Mouse (Mus musculus) neural tube, embryonic 15.5 days (tissue): ENCODE data around the gene Cinp. TPM values are rescaled to one million over a fixed set of nuclear protein-coding genes. Genes with fewer than 3 reads are reported as not detected.

Source experiments
- ATAC-seq: fragments of 200-750 bp; cut with Nextera tagmentation; 2 replicates; pipeline ENCODE4 v1.8.0; 2017; ENCODE audit warnings: mild to moderate bottlenecking, moderate TSS enrichment, moderate library complexity; ENCODE audit not compliant: low FRiP score
- H3K27ac ChIP-seq: fragments of 300-500 bp; sonication (generic); replicated peaks from 2 replicates; pipeline ENCODE4 v1.5.1; 2015; ENCODE audit warnings: mild to moderate bottlenecking, inconsistent platforms
- H3K27me3 ChIP-seq: fragments of 300-500 bp; sonication (generic); replicated peaks from 2 replicates; pipeline ENCODE4 v1.6.1; 2015; ENCODE audit warnings: inconsistent platforms
- H3K36me3 ChIP-seq: fragments of 300-500 bp; sonication (generic); 2 replicates; pipeline ENCODE4 v1.6.1; 2015; ENCODE audit warnings: inconsistent platforms
- H3K4me1 ChIP-seq: fragments of 300-500 bp; sonication (generic); 2 replicates; pipeline ENCODE4 v1.6.1; 2015; ENCODE audit warnings: inconsistent platforms
- H3K4me2 ChIP-seq: fragments of 300-500 bp; sonication (generic); 2 replicates; pipeline ENCODE4 v1.6.1; 2015; ENCODE audit warnings: inconsistent platforms, mild to moderate bottlenecking, moderate library complexity
- H3K4me3 ChIP-seq: fragments of 300-500 bp; sonication (generic); replicated peaks from 2 replicates; pipeline ENCODE4 v1.5.1; 2015; ENCODE audit warnings: mild to moderate bottlenecking, inconsistent platforms
- H3K9ac ChIP-seq: fragments of 300-500 bp; sonication (generic); replicated peaks from 2 replicates; pipeline ENCODE4 v1.6.1; 2015; ENCODE audit warnings: mild to moderate bottlenecking, inconsistent platforms
- H3K9me3 ChIP-seq: fragments of 300-500 bp; sonication (generic); replicated peaks from 2 replicates; pipeline ENCODE4 v1.6.1; 2016; ENCODE audit warnings: inconsistent platforms
- WGBS: fragments of 180-500 bp; shearing (Covaris S2); methylation state at CpG from one replicate; pipeline ENCODE4 v1.1.7; 2015; ENCODE audit warnings: mixed read lengths; 5-methylcytosine and 5-hydroxymethylcytosine counted together
- polyA plus RNA-seq: library from polyadenylated mRNA; unstranded; fragments of >200 nt; fragmentation: Nextera tagmentation; extraction: Ambion mirVana; gene quantifications from 2 replicates; pipeline ENCODE4 v1.2.1, GENCODE M21; 2015

Gene Cinp
- polyA plus RNA-seq = 87.6 and 88.5 TPM in 2 replicates

DNA sequence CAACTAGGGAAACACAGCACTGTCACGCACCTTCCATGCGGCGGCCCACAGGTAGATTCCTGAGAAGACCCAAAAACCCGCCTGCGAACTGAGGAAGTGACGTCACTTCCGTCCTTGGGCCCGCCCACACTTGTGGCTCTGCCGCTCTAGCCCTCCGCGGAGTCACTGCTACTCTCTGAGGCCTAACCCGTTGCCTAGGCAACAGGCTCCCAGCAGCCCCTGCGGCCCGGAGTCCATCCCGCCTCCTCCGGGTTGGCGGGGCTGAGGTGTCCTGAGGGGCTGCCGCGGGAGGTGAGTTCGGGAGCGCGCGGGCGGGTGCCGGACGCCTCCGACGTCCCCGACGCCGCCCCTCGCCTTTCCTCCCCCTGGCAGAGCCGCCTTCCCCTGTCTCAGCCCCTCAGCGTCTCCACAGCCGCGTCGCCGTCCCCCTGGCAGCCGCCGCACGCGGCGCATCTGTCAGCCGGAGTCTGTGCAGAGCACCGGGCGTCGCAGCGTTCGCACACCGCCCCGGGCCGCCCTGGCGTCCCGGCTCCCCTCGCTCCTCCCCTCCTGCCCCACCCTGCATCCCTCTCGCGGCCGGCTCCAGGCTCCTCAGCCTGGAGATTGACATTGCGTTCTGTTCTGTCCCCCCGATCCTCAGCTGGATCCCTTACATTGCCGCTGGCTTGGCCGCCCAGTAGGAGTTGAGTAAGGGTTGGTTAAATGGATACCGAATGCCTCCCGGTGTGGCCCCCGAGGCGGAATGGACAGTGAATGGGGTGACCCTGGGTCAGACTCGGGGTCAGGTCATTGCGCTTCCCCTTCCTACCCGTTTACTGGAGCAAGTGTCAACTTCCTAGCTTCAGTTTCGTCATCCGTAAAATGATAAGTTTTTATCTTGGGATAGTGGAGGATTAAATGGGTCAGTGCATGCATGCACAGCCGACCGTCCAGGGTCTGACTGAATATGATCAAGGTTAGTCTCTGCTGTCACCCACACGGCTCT is at the start of gene Cinp, which contains the start of gene Tecpr2:
TSS of gene Cinp (minus strand) at position 110 of the 985 bp plus-strand sequence.
TSS of gene Tecpr2 (plus strand) at position 229 of the 985 bp plus-strand sequence.
- ATAC-seq = peak; percentile 99
- H3K36me3 ChIP-seq = no peaks in the 10 kb centered on the region
- H3K27me3 ChIP-seq = no peaks in the 10 kb centered on the region
- peak within 1 kb of the TSS; percentile 73 for H3K4me3 ChIP-seq
- under 1% methylated on average over 68 of the region's 74 CpGs for WGBS
- peak within 1 kb of the TSS; percentile 92 for H3K27ac ChIP-seq
- peak within 1 kb of the TSS; percentile 74 for H3K9ac ChIP-seq
- peaks cover 21% of the 10 kb centered on the region for H3K4me1 ChIP-seq
- H3K9me3 ChIP-seq = no peaks in the 10 kb centered on the region
- peak within 1 kb of the TSS; percentile 92 for H3K4me2 ChIP-seq

DNA sequence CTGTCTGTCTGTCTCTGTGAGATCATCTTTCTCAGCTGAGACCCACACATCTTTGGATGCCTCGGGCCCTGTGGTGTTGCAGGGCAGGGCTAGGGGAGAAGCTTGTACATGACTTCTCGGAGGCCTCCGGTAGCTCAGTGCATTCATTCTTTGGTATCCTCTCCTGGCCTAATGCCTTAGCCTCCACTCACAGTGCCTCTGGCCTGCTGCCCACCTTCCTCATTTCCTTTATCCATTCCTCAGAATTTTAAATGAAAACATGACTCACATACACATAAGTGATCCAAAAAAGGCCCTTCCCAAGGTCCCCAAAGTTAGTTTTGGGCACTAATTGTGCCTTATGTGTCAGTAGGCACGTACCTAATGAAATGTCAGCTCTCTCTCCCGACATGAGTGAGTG is 48.6 kb upstream of the Cinp start:
- no peak overlapping the region for H3K4me2 ChIP-seq
- no peak overlapping the region for H3K4me3 ChIP-seq
- no peak overlapping the region for H3K9ac ChIP-seq
- no peaks in the 10 kb centered on the region for H3K9me3 ChIP-seq
- WGBS = 81% methylated on average over 5 of the region's 5 CpGs
- H3K4me1 ChIP-seq = no peaks in the 10 kb centered on the region
- H3K36me3 ChIP-seq = peaks cover 45% of the 10 kb centered on the region
- no peak overlapping the region for H3K27ac ChIP-seq
- H3K27me3 ChIP-seq = no peaks in the 10 kb centered on the region
- ATAC-seq = no peak

DNA sequence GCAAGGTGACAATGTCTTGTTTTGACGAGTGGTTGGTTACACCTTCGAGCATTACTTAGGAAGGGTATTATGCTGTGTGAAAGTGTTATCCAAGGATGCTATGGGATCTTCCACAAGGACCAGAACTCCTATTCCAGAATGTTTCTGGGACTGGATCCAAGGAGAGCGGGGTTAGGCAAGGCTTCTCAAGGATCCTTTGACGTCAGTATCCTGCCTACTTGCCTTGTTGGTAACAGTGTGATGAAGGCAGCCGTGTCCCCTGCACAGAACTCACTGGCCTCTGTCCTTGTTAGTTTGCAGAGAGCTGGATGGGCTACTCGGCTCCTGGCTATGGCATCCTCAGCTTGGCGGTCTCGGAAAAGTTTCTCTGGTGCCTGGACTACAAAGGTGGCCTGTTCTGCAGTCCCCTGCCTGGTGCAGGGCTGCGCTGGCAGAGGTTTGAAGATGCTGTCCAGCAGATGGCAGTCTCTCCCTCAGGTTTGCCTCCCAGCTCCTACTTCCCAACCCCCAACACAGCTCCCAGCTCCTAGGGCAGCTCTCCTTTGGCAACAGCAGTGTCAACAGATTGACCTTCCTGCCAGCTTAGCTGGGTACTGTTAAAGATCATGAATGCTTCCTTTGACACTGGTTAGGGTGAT is 47.2 kb upstream of the Cinp start:
- peaks cover 56% of the 10 kb centered on the region for H3K36me3 ChIP-seq
- WGBS = 64% methylated on average over 9 of the region's 9 CpGs

DNA sequence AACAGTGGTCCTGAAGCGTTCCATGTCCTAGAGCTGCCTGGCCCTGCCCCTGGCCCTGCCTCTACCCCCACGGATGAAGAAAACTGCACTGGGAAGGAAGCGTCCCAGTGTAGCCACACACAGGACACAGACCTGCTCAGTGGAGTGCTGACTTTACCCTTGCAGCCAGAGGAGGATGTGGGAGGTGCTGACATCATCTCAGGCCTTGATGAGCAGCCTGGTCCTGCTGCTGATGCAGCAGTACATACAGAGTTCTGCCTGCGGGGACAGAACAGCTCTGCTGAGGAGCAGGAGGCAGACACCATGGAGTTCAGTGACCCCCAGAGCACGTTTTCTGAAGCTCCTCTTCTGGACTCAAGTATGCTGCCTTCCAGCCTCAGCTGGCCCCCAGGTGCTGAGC is 43.9 kb upstream of the Cinp start:
- no peak for ATAC-seq
- H3K27ac ChIP-seq = no peak overlapping the region
- H3K9me3 ChIP-seq = no peaks in the 10 kb centered on the region
- peaks cover 50% of the 10 kb centered on the region for H3K36me3 ChIP-seq
- 71% methylated on average over 5 of the region's 5 CpGs for WGBS
- H3K4me3 ChIP-seq = no peak overlapping the region
- no peak overlapping the region for H3K9ac ChIP-seq
- no peaks in the 10 kb centered on the region for H3K27me3 ChIP-seq
- H3K4me1 ChIP-seq = no peaks in the 10 kb centered on the region
- no peak overlapping the region for H3K4me2 ChIP-seq

More for the DNA sequence above, 47.2 kb upstream of the Cinp start:
- Histone ChIP-seq H3K4me2 (no peak overlapping the region), H3K9ac (no peak overlapping the region), H3K4me1 (no peaks in the 10 kb centered on the region), H3K27me3 (no peaks in the 10 kb centered on the region), H3K9me3 (no peaks in the 10 kb centered on the region), H3K27ac (no peak overlapping the region), H3K4me3 (no peak overlapping the region)
- peak; percentile 87 for ATAC-seq

DNA sequence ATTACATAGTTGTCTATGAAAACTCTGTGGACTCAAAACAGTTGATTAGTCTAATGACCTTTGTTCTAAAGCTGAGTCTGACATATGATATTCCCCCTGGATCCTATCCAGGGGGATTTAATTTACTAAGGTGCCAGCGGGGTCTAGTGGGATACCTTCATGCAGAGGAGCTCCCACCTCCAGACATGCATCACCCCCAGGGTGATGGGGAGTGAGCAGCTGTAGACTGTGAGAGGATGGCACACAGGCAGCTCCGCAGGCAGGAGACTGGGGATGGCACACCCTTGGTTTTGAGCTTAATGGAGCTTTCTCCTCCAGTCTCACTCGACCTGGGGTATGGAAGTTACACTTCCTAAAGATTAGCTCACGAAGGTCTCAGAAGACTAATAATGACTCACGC is 32.6 kb upstream of the Cinp start:
- peaks cover 31% of the 10 kb centered on the region for H3K36me3 ChIP-seq
- no peaks in the 10 kb centered on the region for H3K27me3 ChIP-seq
- no peak overlapping the region for H3K4me3 ChIP-seq
- ATAC-seq = no peak
- H3K27ac ChIP-seq = no peak overlapping the region
- H3K9ac ChIP-seq = no peak overlapping the region
- WGBS = 84% methylated on average over 5 of the region's 5 CpGs
- no peak overlapping the region for H3K4me2 ChIP-seq
- H3K4me1 ChIP-seq = no peaks in the 10 kb centered on the region
- H3K9me3 ChIP-seq = no peaks in the 10 kb centered on the region

DNA sequence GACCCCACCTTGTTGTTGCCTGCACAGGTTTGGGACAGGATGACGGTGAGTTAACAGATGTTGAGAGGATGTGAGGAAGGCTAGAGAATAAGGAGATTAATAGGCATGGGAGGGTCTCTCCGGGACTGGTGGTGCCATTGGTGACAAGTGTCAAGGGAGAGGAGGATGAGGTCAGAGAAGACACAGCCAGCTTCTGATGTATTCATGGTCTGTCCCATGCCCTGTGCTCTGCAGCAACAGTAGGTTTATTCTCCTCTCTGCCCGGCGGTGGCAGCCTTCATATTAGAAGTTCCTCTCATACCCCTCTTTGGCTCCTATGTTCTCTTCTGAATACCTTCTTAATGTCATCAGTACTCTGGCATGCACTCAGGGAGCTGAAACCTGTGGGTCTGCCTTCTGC is 31.3 kb upstream of the Cinp start:
- Histone ChIP-seq H3K4me3 (no peak overlapping the region), H3K4me2 (no peak overlapping the region), H3K27ac (no peak overlapping the region), H3K36me3 (peaks cover 40% of the 10 kb centered on the region), H3K9ac (no peak overlapping the region), H3K4me1 (no peaks in the 10 kb centered on the region), H3K9me3 (no peaks in the 10 kb centered on the region), H3K27me3 (no peaks in the 10 kb centered on the region)
- no peak for ATAC-seq
- 89% methylated on average over 4 of the region's 4 CpGs for whole genome bisulfite sequencing

DNA sequence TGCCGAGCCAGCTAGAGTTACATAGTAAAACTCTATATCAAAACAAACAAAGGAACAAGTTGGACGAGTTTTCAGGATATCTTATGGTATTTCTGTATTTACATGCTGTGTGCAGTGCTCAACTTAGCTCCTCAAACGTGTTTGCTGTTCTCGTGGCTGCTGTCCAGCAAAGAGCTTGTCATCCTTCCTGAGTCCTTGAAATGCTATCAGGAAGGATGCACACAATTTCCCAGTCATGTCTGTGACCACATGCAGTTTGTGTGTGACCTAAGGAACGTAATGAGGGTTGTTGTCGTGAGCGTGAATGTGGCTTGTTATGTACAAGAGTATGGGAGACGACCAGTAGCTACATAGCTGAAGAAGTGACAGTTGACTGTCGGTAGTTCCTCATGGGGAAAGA is 26.8 kb upstream of the Cinp start:
- no peak for ATAC-seq
- Histone ChIP-seq H3K27ac (no peak overlapping the region), H3K36me3 (peaks cover 40% of the 10 kb centered on the region), H3K4me1 (no peaks in the 10 kb centered on the region), H3K4me2 (no peak overlapping the region), H3K4me3 (no peak overlapping the region), H3K9ac (no peak overlapping the region), H3K9me3 (no peaks in the 10 kb centered on the region), H3K27me3 (no peaks in the 10 kb centered on the region)
- WGBS = 90% methylated on average over 9 of the region's 9 CpGs

DNA sequence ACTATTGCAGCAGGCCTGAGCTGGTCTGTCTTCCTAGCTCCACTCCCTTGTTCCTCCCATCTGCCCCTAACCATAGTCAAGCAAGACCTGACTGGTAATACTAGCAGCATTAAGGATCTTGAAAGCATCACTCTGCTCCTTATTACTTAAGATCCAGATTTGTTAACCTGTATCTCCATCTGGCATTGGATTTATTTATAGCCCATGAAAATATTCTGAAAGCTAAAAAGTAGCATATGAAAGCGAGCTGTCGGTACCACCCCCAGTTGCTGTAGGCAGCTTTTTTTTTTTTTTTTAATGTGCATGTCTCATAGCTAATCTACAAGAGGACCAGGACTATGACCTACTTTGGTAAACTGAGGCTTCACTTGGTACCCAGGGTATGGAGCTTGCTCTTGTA is 21.0 kb upstream of the Cinp start:
- Histone ChIP-seq H3K4me3 (no peak overlapping the region), H3K9me3 (no peaks in the 10 kb centered on the region), H3K4me2 (no peak overlapping the region), H3K9ac (no peak overlapping the region), H3K4me1 (no peaks in the 10 kb centered on the region), H3K27ac (no peak overlapping the region), H3K36me3 (0 out of 2 replicates have a peak, but pooled peaks cover 7% of the 10 kb centered on the region), H3K27me3 (no peaks in the 10 kb centered on the region)
- ATAC-seq = no peak
- 88% methylated on average over 2 of the region's 2 CpGs for WGBS

DNA sequence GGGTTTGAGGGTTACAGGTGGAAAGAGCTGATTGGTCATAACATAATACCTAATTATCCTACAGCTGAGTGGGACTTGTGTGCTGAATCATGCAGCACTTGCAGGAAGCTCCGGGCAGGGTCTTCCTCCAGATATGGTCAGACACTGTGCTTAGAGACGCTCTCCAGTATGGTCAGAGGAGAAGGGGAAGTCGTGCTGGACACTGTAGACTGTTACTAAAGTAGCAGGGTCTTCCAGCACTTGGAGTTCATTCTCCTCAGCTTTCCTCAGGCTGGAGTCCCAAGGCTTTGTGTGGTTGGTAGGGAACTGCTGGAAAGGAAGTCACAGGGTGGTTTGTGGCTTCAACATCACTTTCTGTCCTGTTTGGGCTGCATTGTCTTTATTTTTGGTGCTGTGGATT is 18.9 kb upstream of the Cinp start:
- no peak overlapping the region for H3K4me3 ChIP-seq
- no peaks in the 10 kb centered on the region for H3K9me3 ChIP-seq

DNA sequence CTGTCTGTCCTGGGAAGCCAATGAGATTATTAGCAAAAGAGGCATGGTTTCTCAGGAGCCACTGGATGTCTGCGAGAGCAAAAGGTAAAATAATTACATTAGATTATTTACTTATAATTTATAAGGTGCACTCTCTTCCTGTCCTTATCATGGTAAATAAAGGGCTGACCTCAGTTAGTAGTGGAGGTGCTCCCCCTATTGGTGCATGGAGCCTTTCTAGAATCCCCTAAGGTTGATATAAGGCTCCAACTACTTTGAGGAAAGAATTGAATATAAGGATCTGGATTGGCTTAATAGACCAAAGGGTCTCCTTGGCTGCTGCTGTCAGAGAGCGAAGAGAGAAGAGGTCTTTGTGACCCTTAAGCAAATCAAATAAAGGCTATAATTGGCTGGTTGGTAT is 14.6 kb upstream of the Cinp start:
- no peaks in the 10 kb centered on the region for H3K36me3 ChIP-seq
- H3K4me1 ChIP-seq = no peaks in the 10 kb centered on the region
- H3K4me3 ChIP-seq = no peak overlapping the region
- no peak overlapping the region for H3K27ac ChIP-seq
- no peaks in the 10 kb centered on the region for H3K27me3 ChIP-seq
- H3K9me3 ChIP-seq = no peaks in the 10 kb centered on the region
- H3K4me2 ChIP-seq = no peak overlapping the region
- H3K9ac ChIP-seq = no peak overlapping the region
- ATAC-seq = no peak
- 96% methylated on average over 2 of the region's 2 CpGs for WGBS

More for the DNA sequence above, 18.9 kb upstream of the Cinp start:
- no peak overlapping the region for H3K4me2 ChIP-seq
- no peaks in the 10 kb centered on the region for H3K4me1 ChIP-seq
- 83% methylated on average over 3 of the region's 3 CpGs for WGBS
- no peaks in the 10 kb centered on the region for H3K27me3 ChIP-seq
- ATAC-seq = no peak
- no peak overlapping the region for H3K27ac ChIP-seq
- no peak overlapping the region for H3K9ac ChIP-seq
- 0 out of 2 replicates have a peak, but pooled peaks cover 3% of the 10 kb centered on the region for H3K36me3 ChIP-seq

DNA sequence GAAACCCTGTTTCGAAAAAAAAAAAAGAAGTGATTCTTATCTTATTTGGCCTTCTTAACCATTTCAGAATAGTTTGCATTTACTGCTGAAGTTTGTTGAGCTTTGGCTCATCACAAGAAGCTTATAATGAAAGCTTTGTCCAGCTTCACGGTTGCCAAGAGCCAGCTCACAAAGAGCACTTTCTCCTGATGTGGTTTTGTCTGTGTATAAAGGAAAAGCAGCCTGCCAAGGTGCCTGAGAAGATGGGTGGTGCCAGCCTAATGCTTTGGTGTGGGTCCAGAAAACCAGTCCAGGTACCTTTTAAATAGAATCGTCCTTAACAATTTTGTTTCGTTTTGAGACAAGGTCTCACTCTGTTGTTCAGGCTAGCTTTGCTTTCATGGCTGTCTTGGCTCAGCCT is 13.2 kb upstream of the Cinp start:
- Histone ChIP-seq H3K9ac (no peak overlapping the region), H3K4me2 (no peak overlapping the region), H3K9me3 (no peaks in the 10 kb centered on the region), H3K27me3 (no peaks in the 10 kb centered on the region), H3K27ac (0 out of 2 replicates have a peak overlapping the region, but pooled peaks have one; percentile 13), H3K36me3 (peaks cover 2% of the 10 kb centered on the region; the same call in 1 of the 2 replicates), H3K4me3 (no peak overlapping the region), H3K4me1 (no peaks in the 10 kb centered on the region)
- no peak for ATAC-seq
- 80% methylated on average over 4 of the region's 4 CpGs for WGBS

DNA sequence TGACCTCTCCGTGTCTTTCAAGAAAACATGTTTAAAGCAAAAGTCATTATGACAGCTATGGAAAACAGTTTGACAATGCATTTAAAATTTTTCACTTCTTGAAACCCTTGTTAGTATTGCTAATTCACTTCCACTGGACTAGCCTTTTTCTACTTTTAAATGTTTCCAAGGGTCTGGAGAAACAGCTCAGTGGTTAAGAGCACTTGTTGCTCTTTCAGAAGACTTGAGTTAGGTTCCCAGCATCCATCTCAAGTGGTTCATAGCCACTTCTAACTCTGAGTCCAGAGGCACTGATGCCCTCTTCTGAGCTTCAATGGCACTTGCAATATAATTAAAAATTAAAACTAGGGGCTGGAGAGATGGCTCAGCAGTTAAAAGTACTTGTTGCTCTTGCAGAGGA is 2.9 kb upstream of the Cinp start:
- H3K4me1 ChIP-seq = peaks cover 21% of the 10 kb centered on the region
- WGBS = 95% methylated on average over 1 of the region's 1 CpGs

More for the DNA sequence above, 2.9 kb upstream of the Cinp start:
- no peak overlapping the region for H3K4me3 ChIP-seq
- ATAC-seq = no peak
- no peaks in the 10 kb centered on the region for H3K27me3 ChIP-seq
- no peak overlapping the region for H3K9ac ChIP-seq
- H3K9me3 ChIP-seq = no peaks in the 10 kb centered on the region
- H3K36me3 ChIP-seq = no peaks in the 10 kb centered on the region
- H3K27ac ChIP-seq = no peak overlapping the region
- H3K4me2 ChIP-seq = no peak overlapping the region
